Mouse (Mus musculus) hindbrain, postnatal 0 days (tissue): ENCODE data around the gene Nrgn. TPM values are rescaled to one million over a fixed set of nuclear protein-coding genes. Genes with fewer than 3 reads are reported as not detected.

Experiments
- ATAC-seq: fragments of 200-750 bp; cut with Nextera tagmentation; 2 replicates; pipeline ENCODE4 v1.8.0; 2017; ENCODE audit warnings: mild to moderate bottlenecking, moderate TSS enrichment, moderate library complexity
- DNase-seq: peaks from one replicate; pipeline ENCODE4 v3.0.0-alpha.2; 2015; ENCODE audit warnings: low spot score
- H3K27ac ChIP-seq: fragments of 300-500 bp; sonication (generic); 2 replicates; pipeline ENCODE4 v1.5.1; 2014; ENCODE audit warnings: mild to moderate bottlenecking
- H3K27me3 ChIP-seq: fragments of 300-500 bp; sonication (generic); 2 replicates; pipeline ENCODE4 v1.6.1; 2014; ENCODE audit warnings: low read length, mixed read lengths; ENCODE audit not compliant: insufficient read depth
- H3K36me3 ChIP-seq: fragments of 300-500 bp; sonication (generic); 2 replicates; pipeline ENCODE4 v1.6.1; 2014; ENCODE audit warnings: low read length, mixed read lengths; ENCODE audit not compliant: insufficient read depth
- H3K4me1 ChIP-seq: fragments of 300-500 bp; sonication (generic); 2 replicates; pipeline ENCODE4 v1.6.1; 2014; ENCODE audit warnings: antibody characterized with exemption, low read length, mixed read lengths; ENCODE audit not compliant: insufficient read depth
- H3K4me2 ChIP-seq: fragments of 300-500 bp; sonication (generic); 2 replicates; pipeline ENCODE4 v1.6.1; 2014; ENCODE audit warnings: low read depth, mild to moderate bottlenecking, low read length, moderate library complexity, mixed read lengths
- H3K4me3 ChIP-seq: fragments of 300-500 bp; sonication (generic); 2 replicates; pipeline ENCODE4 v1.5.1; 2014; ENCODE audit warnings: low read length
- H3K9ac ChIP-seq: fragments of 300-500 bp; sonication (generic); replicated peaks from 2 replicates; pipeline ENCODE4 v1.6.1; 2014; ENCODE audit warnings: mild to moderate bottlenecking, low read length, moderate library complexity, mixed read lengths
- H3K9me3 ChIP-seq: fragments of 300-500 bp; sonication (generic); 2 replicates; pipeline ENCODE4 v1.6.1; 2016; ENCODE audit warnings: low read length, mixed read lengths
- CTCF ChIP-seq: IDR thresholded peaks from 2 replicates; pipeline ENCODE4 v1.5.1; 2016; ENCODE audit warnings: antibody characterized with exemption, control low read depth, low read depth
- WGBS: fragments of 180-500 bp; shearing (Covaris S2); extraction: QIAGEN DNeasy Blood & Tissue Kit; methylation state at CpG from one replicate; pipeline ENCODE4 v1.1.7; 2014; 5-methylcytosine and 5-hydroxymethylcytosine counted together
- polyA plus RNA-seq: library from polyadenylated mRNA; unstranded; fragments of >200 nt; fragmentation: Nextera tagmentation; extraction: Ambion mirVana; gene quantifications from 2 replicates; pipeline ENCODE4 v1.2.1, GENCODE M21; 2015
- total RNA-seq: library from RNA; depleted of rRNA; stranded (reverse); fragments of >200 nt; gene quantifications from 2 replicates; pipeline ENCODE4 v1.2.3, GENCODE M21; 2014

Gene Nrgn
- total and polyA plus RNA-seq, 2 experiments from 2014 or later = 8.3 to 15.4 TPM

- H3K4me3 ChIP-seq = no peak overlapping the region
- H3K9me3 ChIP-seq = no peaks in the 10 kb centered on the region
- DNase-seq (no peak), ATAC-seq (no peak)
- H3K4me1 ChIP-seq = no peaks in the 10 kb centered on the region
- H3K27me3 ChIP-seq = no peaks in the 10 kb centered on the region
- no peak overlapping the region for H3K9ac ChIP-seq
- 87% methylated on average over 4 of the region's 4 CpGs for WGBS
- H3K36me3 ChIP-seq = no peaks in the 10 kb centered on the region
- TF ChIP-seq CTCF = no peak
- H3K4me2 ChIP-seq = no peak overlapping the region
- no peak overlapping the region for H3K27ac ChIP-seq
Measured at GRCm38 (mm10) chr9:37590381-37590780, 37.7 kb upstream of the Nrgn start.

- no peaks in the 10 kb centered on the region for H3K36me3 ChIP-seq
- no peak overlapping the region for H3K4me3 ChIP-seq
- H3K27ac ChIP-seq = no peak overlapping the region
- no peak overlapping the region for H3K4me2 ChIP-seq
- peak; percentile 31 for DNase-seq
- H3K27me3 ChIP-seq = no peaks in the 10 kb centered on the region
- H3K9me3 ChIP-seq = no peaks in the 10 kb centered on the region
- no peak for TF ChIP-seq CTCF
- H3K4me1 ChIP-seq = no peaks in the 10 kb centered on the region
- H3K9ac ChIP-seq = no peak overlapping the region
- peak; percentile 40; the same call in 1 of the 2 replicates for ATAC-seq
- 56% methylated on average over 4 of the region's 4 CpGs for WGBS
Measured at GRCm38 (mm10) chr9:37586718-37587117, 34.0 kb upstream of the Nrgn start.

GRCm38 (mm10) chr9:37583594-37583993 is 30.9 kb upstream of the Nrgn start:
- no peaks in the 10 kb centered on the region for H3K9me3 ChIP-seq
- no peaks in the 10 kb centered on the region for H3K36me3 ChIP-seq
- no peak overlapping the region for H3K27ac ChIP-seq
- no peak overlapping the region for H3K9ac ChIP-seq
- no peaks in the 10 kb centered on the region for H3K4me1 ChIP-seq
- H3K4me3 ChIP-seq = no peak overlapping the region
- ATAC-seq (no peak), DNase-seq (no peak)
- H3K27me3 ChIP-seq = no peaks in the 10 kb centered on the region
- no peak overlapping the region for H3K4me2 ChIP-seq
- 81% methylated on average over 5 of the region's 5 CpGs for WGBS
- TF ChIP-seq CTCF = no peak

GRCm38 (mm10) chr9:37576436-37576930 is 23.8 kb upstream of the Nrgn start:
- DNase-seq (peak; percentile 37), ATAC-seq (peak; percentile 66)
- Histone ChIP-seq H3K9ac (0 out of 2 replicates have a peak overlapping the region, but pooled peaks have one; percentile 30), H3K9me3 (no peaks in the 10 kb centered on the region), H3K27me3 (no peaks in the 10 kb centered on the region), H3K4me2 (peak overlapping the region; percentile 46), H3K4me1 (peaks cover 8% of the 10 kb centered on the region; the same call in 1 of the 2 replicates), H3K36me3 (no peaks in the 10 kb centered on the region), H3K4me3 (no peak overlapping the region), H3K27ac (peak overlapping the region; percentile 51; the same call in 1 of the 2 replicates)
- 22% methylated on average over 14 of the region's 14 CpGs for WGBS
- no peak for TF ChIP-seq CTCF

- H3K4me2 ChIP-seq = no peak overlapping the region
- H3K27me3 ChIP-seq = no peaks in the 10 kb centered on the region
- WGBS = 68% methylated on average over 3 of the region's 3 CpGs
- H3K9ac ChIP-seq = no peak overlapping the region
- H3K36me3 ChIP-seq = no peaks in the 10 kb centered on the region
- H3K9me3 ChIP-seq = no peaks in the 10 kb centered on the region
- no peak overlapping the region for H3K27ac ChIP-seq
- DNase-seq (no peak), ATAC-seq (no peak)
- H3K4me3 ChIP-seq = no peak overlapping the region
- peaks cover 8% of the 10 kb centered on the region; the same call in 1 of the 2 replicates for H3K4me1 ChIP-seq
- no peak for TF ChIP-seq CTCF
Measured at GRCm38 (mm10) chr9:37572204-37572876, 19.6 kb upstream of the Nrgn start.

- H3K9ac ChIP-seq = no peak overlapping the region
- 80% methylated on average over 2 of the region's 2 CpGs for WGBS
- DNase-seq = no peak
- no peaks in the 10 kb centered on the region for H3K36me3 ChIP-seq
- ATAC-seq = no peak
- no peaks in the 10 kb centered on the region for H3K9me3 ChIP-seq
- no peak for TF ChIP-seq CTCF
- H3K4me1 ChIP-seq = no peaks in the 10 kb centered on the region
- no peak overlapping the region for H3K4me3 ChIP-seq
- H3K27me3 ChIP-seq = no peaks in the 10 kb centered on the region
- no peak overlapping the region for H3K4me2 ChIP-seq
- H3K27ac ChIP-seq = no peak overlapping the region
Measured at GRCm38 (mm10) chr9:37569231-37569835, 16.6 kb upstream of the Nrgn start.
